Mouse (Mus musculus) myocyte (in vitro differentiated cells): Measurements from ENCODE around the gene Gm17409.

Experiments used
- CEBPB ChIP-seq: IDR thresholded peaks from 2 replicates; pipeline ENCODE4 v1.6.1; 2011; ENCODE audit warnings: mild to moderate bottlenecking, moderate library complexity; ENCODE audit not compliant: poor library complexity, insufficient read depth, severe bottlenecking
- E2F4 ChIP-seq: IDR thresholded peaks from one replicate; pipeline ENCODE4 v1.6.1; 2011; ENCODE audit warnings: mild to moderate bottlenecking, control low read depth, moderate library complexity; ENCODE audit not compliant: insufficient read depth
- MAX ChIP-seq: IDR thresholded peaks from one replicate; pipeline ENCODE4 v1.6.1; 2011; ENCODE audit warnings: low read depth, mild to moderate bottlenecking, control low read depth
- MYOD1 ChIP-seq, 3 experiments: IDR thresholded peaks; one replicate each; pipeline ENCODE4 v1.6.1; 2011; ENCODE audit warnings: control low read depth in 2 of 3, low read depth in 2 of 3, mild to moderate bottlenecking in 2 of 3, moderate library complexity in 1 of 3; ENCODE audit not compliant: insufficient read length in 2 of 3, control insufficient read depth in 1 of 3
- POLR2A ChIP-seq: IDR thresholded peaks from one replicate; pipeline ENCODE4 v1.6.1; 2011; ENCODE audit warnings: low read depth, mild to moderate bottlenecking, control low read depth, moderate library complexity; ENCODE audit not compliant: insufficient read length
- POLR2AphosphoS2 ChIP-seq: IDR thresholded peaks from one replicate; pipeline ENCODE4 v1.6.1; 2011; ENCODE audit warnings: low read depth, control low read depth; ENCODE audit not compliant: insufficient read length
- REST ChIP-seq: IDR thresholded peaks from one replicate; pipeline ENCODE4 v1.6.1; 2011; ENCODE audit warnings: mild to moderate bottlenecking, control low read depth, moderate library complexity; ENCODE audit not compliant: insufficient read depth, insufficient read length
- TCF12 ChIP-seq: IDR thresholded peaks from one replicate; pipeline ENCODE4 v1.6.1; 2011; ENCODE audit warnings: mild to moderate bottlenecking, control low read depth; ENCODE audit not compliant: poor library complexity, insufficient read depth, severe bottlenecking
- TCF3 ChIP-seq: IDR thresholded peaks from one replicate; pipeline ENCODE4 v1.6.1; 2011; ENCODE audit warnings: low read depth, control low read depth; ENCODE audit not compliant: insufficient read length
- USF1 ChIP-seq: IDR thresholded peaks from one replicate; pipeline ENCODE4 v1.6.1; 2011; ENCODE audit warnings: low read depth, mild to moderate bottlenecking, control low read depth, moderate library complexity

DNA sequence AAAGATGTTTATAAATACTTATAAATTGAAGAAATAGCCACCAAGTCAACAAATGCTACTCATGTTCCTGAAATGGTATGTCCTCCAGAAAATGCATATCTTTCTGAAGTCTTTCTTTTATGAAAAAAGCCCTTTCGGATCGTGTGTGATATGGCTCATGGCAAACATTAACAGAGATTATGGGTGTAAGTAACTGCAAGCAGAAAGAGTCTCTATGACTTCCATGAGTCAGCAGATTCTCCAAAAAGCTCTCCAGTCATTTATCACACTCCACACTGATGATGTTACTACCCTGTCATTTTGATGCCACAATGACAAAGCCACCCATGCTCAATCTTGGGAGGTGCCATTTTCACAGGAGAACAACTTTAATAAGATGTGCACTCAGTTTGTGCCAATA lies 35.5 kb upstream of the Gm17409 start:
- TF ChIP-seq TCF3, result no peak
- TF ChIP-seq USF1, result no peak
- TF ChIP-seq POLR2A, result no peak
- no peak for TF ChIP-seq POLR2AphosphoS2
- TF ChIP-seq E2F4, result no peak
- TF ChIP-seq TCF12, result no peak
- TF ChIP-seq REST, result no peak
- TF ChIP-seq MYOD1 (IDR thresholded peaks at IDR 0.05; ENCODE audit: control insufficient read depth in 1 of 3, insufficient read length in 2 of 3, low read depth in 2 of 3), result no peak
- no peak for TF ChIP-seq CEBPB
- no peak for TF ChIP-seq MAX
